Mouse (Mus musculus): Measurements from ENCODE around the gene Pagr1b. TPM values are rescaled to one million over a fixed set of nuclear protein-coding genes. Genes with fewer than 3 reads are reported as not detected.

Gene Pagr1b
- total and polyA plus RNA-seq, 3 experiments = 0.30 to 6.6 TPM; not detected in 1

DNA sequence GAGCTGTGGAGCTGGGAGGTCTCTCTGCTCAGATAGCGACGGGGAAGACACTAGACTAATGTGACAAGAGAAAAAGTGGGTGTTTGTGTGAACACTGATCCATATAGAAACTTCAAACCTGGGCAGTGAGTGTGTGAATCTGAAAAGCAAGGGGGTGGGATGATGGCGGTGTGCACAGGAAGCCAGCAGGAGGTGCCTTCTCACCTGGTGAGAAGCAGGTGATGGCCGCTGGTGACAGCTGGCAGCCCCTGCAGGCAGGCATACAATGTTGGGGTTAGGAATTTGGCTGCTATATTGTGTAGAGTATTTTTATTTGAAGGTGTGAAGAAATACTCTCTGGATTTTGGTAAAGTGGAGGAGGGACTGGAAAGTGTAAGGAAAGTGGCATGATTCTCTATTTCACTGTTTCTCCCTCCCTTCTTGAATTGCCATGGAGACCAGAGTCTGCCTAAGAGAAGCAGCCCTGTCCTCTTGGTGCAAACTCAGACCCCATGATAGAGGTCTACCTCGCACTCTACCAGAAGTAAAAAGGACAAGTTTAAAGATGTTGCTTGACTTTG lies 38.8 kb upstream of the Pagr1b start:
- no peaks in the 10 kb centered on the region for H3K9me3 ChIP-seq (replicated peaks; ENCODE audit: low read length)
- no peak overlapping the region for H3K27ac ChIP-seq (ENCODE audit: insufficient read depth, low read depth)
- in situ Hi-C loops (cut with MboI; ENCODE audit: low pct_ligation_motif_present, low pct_unique_long_range_greater_than_20kb, low sequenced_read_pairs) (no loop called here), dilution Hi-C loops (cut with MboI; ENCODE audit: extremely low pct_ligation_motif_present, extremely low pct_unique_long_range_greater_than_20kb, low sequenced_read_pairs) (no loop called here)
- no peaks in the 10 kb centered on the region for H3K36me3 ChIP-seq (replicated peaks in 1 of 2; ENCODE audit: control insufficient read depth in 1 of 2, insufficient read depth in 1 of 2, low read length in 1 of 2)
- no peak overlapping the region for H3K4me3 ChIP-seq (replicated peaks in 1 of 3; ENCODE audit: low read depth in 2 of 3, low read length in 2 of 3, poor library complexity in 1 of 3)
- H3K79me2 ChIP-seq (replicated peaks; ENCODE audit: control insufficient read depth, extremely low read depth, insufficient read depth, poor library complexity, severe bottlenecking) = no peaks in the 10 kb centered on the region
- H3K4me2 ChIP-seq (ENCODE audit: insufficient read depth, low read depth, poor library complexity, severe bottlenecking) = no peak overlapping the region
- no peak overlapping the region for H3K9ac ChIP-seq (ENCODE audit: insufficient read depth, low read depth)
- TF ChIP-seq EP300 (IDR thresholded peaks at IDR 0.05; ENCODE audit: low read length) = no peak
- no peak for TF ChIP-seq UBTF (IDR thresholded peaks at IDR 0.05; ENCODE audit: low read depth, low read length)
- no peak for TF ChIP-seq ZNF384 (IDR thresholded peaks at IDR 0.05; ENCODE audit: low read depth, low read length)
- no peak for TF ChIP-seq MYC (IDR thresholded peaks at IDR 0.05; ENCODE audit: low read depth, low read length)
- no peak for TF ChIP-seq ETS1 (conservative IDR thresholded peaks at IDR 0.05; ENCODE audit: low read depth, low read length)
- no peak for TF ChIP-seq SMC3 (IDR thresholded peaks at IDR 0.05; ENCODE audit: low read depth, low read length)
- TF ChIP-seq MXI1 (IDR thresholded peaks at IDR 0.05; ENCODE audit: low read depth, low read length) = no peak
- TF ChIP-seq NELFE (IDR thresholded peaks at IDR 0.05; ENCODE audit: low read depth, low read length) = no peak
- TF ChIP-seq E2F4 (IDR thresholded peaks at IDR 0.05; ENCODE audit: insufficient replicate concordance, low read depth, low read length) = no peak
- TF ChIP-seq PAX5 (IDR thresholded peaks at IDR 0.05; ENCODE audit: low read length) = no peak
- no peak for TF ChIP-seq USF2 (conservative IDR thresholded peaks at IDR 0.05; ENCODE audit: low read depth, low read length)
- TF ChIP-seq JUN (IDR thresholded peaks at IDR 0.05; ENCODE audit: insufficient read depth, low read depth, low read length) = no peak
- no peak for TF ChIP-seq GABPA (IDR thresholded peaks at IDR 0.05; ENCODE audit: insufficient replicate concordance, low read depth, low read length)
- no peak for TF ChIP-seq POLR2AphosphoS2 (IDR thresholded peaks at IDR 0.05; ENCODE audit: low read depth, low read length)
- no peak for TF ChIP-seq RAD21 (IDR thresholded peaks at IDR 0.05; ENCODE audit: low read depth, low read length)
- H3K4me1 ChIP-seq (ENCODE audit: control insufficient read depth in 1 of 2, insufficient read depth in 2 of 2) = no peaks in the 10 kb centered on the region
- peaks cover 3% of the 10 kb centered on the region for H3K27me3 ChIP-seq (replicated peaks)
- DNase-seq (ENCODE audit: extremely low read depth) = no peak

DNA sequence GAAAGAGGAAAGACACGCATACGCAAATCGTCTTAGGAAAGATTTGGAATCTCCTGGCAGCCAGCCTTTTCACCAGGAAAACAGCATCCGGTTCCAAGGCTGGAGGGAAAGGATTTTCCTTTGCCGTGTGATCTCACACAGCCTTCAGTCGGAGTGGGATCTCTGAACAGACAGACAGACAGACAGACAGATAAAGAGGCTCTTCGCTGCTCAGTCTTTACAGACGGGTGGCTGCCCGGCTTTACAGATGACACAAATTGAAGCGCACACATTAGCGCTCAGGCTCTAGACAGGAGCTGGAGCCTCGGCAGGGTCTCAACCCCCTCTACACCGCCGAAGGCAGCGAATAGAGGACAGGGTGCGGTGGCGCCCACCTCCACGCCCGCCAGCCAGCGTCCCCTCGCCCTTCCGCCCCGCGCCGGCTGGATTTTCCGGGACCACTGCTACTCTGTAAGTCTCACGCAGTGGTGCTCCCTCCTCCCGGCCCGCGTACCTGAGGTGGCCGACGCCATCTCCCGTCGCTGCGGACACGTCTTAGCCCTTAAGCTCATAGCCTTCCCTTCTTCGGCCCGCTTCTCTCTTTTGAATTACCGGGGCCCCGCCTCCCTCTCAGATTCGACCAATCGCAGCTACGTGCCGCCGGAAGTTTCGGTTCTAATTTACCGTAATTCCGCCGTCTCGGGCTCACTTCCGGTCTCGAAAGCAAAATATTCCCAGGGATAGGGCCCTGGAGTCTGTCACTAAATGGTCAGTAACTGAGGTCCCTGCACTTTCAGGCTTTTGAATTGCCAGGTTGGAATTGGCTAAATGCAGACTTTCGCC lies 25.8 kb upstream of the Pagr1b start, which contains the start of gene Kif22:
Kif22 (minus strand) TSS at position 621 of the 822 bp plus-strand sequence.
- Histone ChIP-seq H3K79me2 (replicated peaks; ENCODE audit: control insufficient read depth, extremely low read depth, insufficient read depth, poor library complexity, severe bottlenecking) (peaks cover 37% of the 10 kb centered on the region), H3K4me3 (replicated peaks in 1 of 3; ENCODE audit: low read depth in 2 of 3, low read length in 2 of 3, poor library complexity in 1 of 3) (peak within 1 kb of the TSS; percentile 90 to 99 (median 95)), H3K27me3 (replicated peaks) (no peaks in the 10 kb centered on the region), H3K4me1 (ENCODE audit: control insufficient read depth in 1 of 2, insufficient read depth in 2 of 2) (peaks cover 3 to 22% of the 10 kb centered on the region in 2 experiments; a peak in 3 of 4 replicates), H3K36me3 (replicated peaks in 1 of 2; ENCODE audit: control insufficient read depth in 1 of 2, insufficient read depth in 1 of 2, low read length in 1 of 2) (peaks cover 0 to 42% of the 10 kb centered on the region in 2 experiments), H3K9me3 (replicated peaks; ENCODE audit: low read length) (no peaks in the 10 kb centered on the region), H3K4me2 (ENCODE audit: insufficient read depth, low read depth, poor library complexity, severe bottlenecking) (peak within 1 kb of the TSS; percentile 91), H3K27ac (ENCODE audit: insufficient read depth, low read depth) (peak within 1 kb of the TSS; percentile 41; the same call in 1 of the 2 replicates), H3K9ac (ENCODE audit: insufficient read depth, low read depth) (peak within 1 kb of the TSS; percentile 92)
- in situ Hi-C loops (cut with MboI; ENCODE audit: low pct_ligation_motif_present, low pct_unique_long_range_greater_than_20kb, low sequenced_read_pairs) (no loop called here), dilution Hi-C loops (cut with MboI; ENCODE audit: extremely low pct_ligation_motif_present, extremely low pct_unique_long_range_greater_than_20kb, low sequenced_read_pairs) (no loop called here)
- peak; percentile 89 for DNase-seq (ENCODE audit: extremely low read depth)
- TF ChIP-seq MEF2A (IDR thresholded peaks at IDR 0.05; ENCODE audit: borderline replicate concordance, low read depth, low read length) (peak; percentile 63; the same call in 1 of the 2 replicates), ETS1 (conservative IDR thresholded peaks at IDR 0.05; ENCODE audit: low read depth, low read length) (0 out of 2 replicates have a peak, but pooled peaks have one; percentile 9), MAX (IDR thresholded peaks at IDR 0.05; ENCODE audit: low read length) (0 out of 2 replicates have a peak, but pooled peaks have one; percentile 44), ZNF384 (IDR thresholded peaks at IDR 0.05; ENCODE audit: low read depth, low read length) (no peak), TBP (conservative IDR thresholded peaks at IDR 0.05; ENCODE audit: low read depth, low read length) (peak; percentile 85), NELFE (IDR thresholded peaks at IDR 0.05; ENCODE audit: low read depth, low read length) (peak; percentile 88), POLR2AphosphoS2 (IDR thresholded peaks at IDR 0.05; ENCODE audit: low read depth, low read length) (peak; percentile 80), KAT2A (IDR thresholded peaks at IDR 0.05; ENCODE audit: insufficient replicate concordance, low read length) (peak; percentile 82; the same call in 1 of the 2 replicates), GABPA (IDR thresholded peaks at IDR 0.05; ENCODE audit: insufficient replicate concordance, low read depth, low read length) (no peak), E2F4 (IDR thresholded peaks at IDR 0.05; ENCODE audit: insufficient replicate concordance, low read depth, low read length) (peak; percentile 96), CHD1 (IDR thresholded peaks at IDR 0.05; ENCODE audit: low read depth, low read length) (peak; percentile 66; the same call in 1 of the 2 replicates), MAZ (IDR thresholded peaks at IDR 0.05; ENCODE audit: low read depth, low read length) (peak; percentile 57; the same call in 1 of the 2 replicates), CHD2 (IDR thresholded peaks at IDR 0.05; ENCODE audit: low read length) (peak; percentile 89), TCF12 (IDR thresholded peaks at IDR 0.05; ENCODE audit: low read depth, low read length) (peak; percentile 71; the same call in 1 of the 2 replicates), POLR2A (IDR thresholded peaks at IDR 0.05; ENCODE audit: low read depth, low read length) (peak; percentile 89), SIN3A (IDR thresholded peaks at IDR 0.05; ENCODE audit: low read length) (peak; percentile 96), ELF1 (IDR thresholded peaks at IDR 0.05; ENCODE audit: low read depth, low read length) (peak; percentile 89), IRF4 (IDR thresholded peaks at IDR 0.05; ENCODE audit: low read depth, low read length) (peak; percentile 76), MXI1 (IDR thresholded peaks at IDR 0.05; ENCODE audit: low read depth, low read length) (peak; percentile 94; the same call in 1 of the 2 replicates), HCFC1 (IDR thresholded peaks at IDR 0.05; ENCODE audit: low read depth, low read length) (peak; percentile 83)

All from CH12.LX (cell line).